Mouse (Mus musculus) splenic B cell, adult 2 months (primary cell): ENCODE measurements around the gene Hectd4.
A peak's percentile ranks its signal among the peaks of the same experiment; 100 is the strongest.

Source experiments
- DNase-seq: peaks from one replicate; pipeline ENCODE4 v3.0.0-alpha.2; 2011; ENCODE audit warnings: low read depth, low spot score
- H3K27me3 ChIP-seq: 2 replicates; pipeline ENCODE4 v1.6.1; 2012; ENCODE audit warnings: mild to moderate bottlenecking, low read length, moderate library complexity, mixed read lengths; ENCODE audit not compliant: control insufficient read depth, poor library complexity, insufficient read depth, severe bottlenecking
- H3K36me3 ChIP-seq: 2 replicates; pipeline ENCODE4 v1.6.1; 2012; ENCODE audit warnings: mild to moderate bottlenecking, low read length, moderate library complexity, mixed read lengths; ENCODE audit not compliant: control insufficient read depth, poor library complexity, insufficient read depth, severe bottlenecking

Hectd4 gene

GRCm38 (mm10) chr5:121219980-121220731, at the start of gene Hectd4:
Hectd4 (plus strand) TSS chr5:121220219.
- DNase-seq: peak; percentile 96
- no peaks in the 10 kb centered on the region; the same call in 1 of the 2 replicates for H3K27me3 ChIP-seq
- no peaks in the 10 kb centered on the region for H3K36me3 ChIP-seq

- H3K27me3 ChIP-seq: no peaks in the 10 kb centered on the region
- DNase-seq: peak; percentile 54
- 0 out of 2 replicates have a peak, but pooled peaks cover 2% of the 10 kb centered on the region for H3K36me3 ChIP-seq
Observed at GRCm38 (mm10) chr5:121172835-121173234, 47.2 kb upstream of the Hectd4 start.

- peak; percentile 34 for DNase-seq
- Histone ChIP-seq H3K27me3 (no peaks in the 10 kb centered on the region), H3K36me3 (no peaks in the 10 kb centered on the region)
Observed at GRCm38 (mm10) chr5:121179077-121179857, 40.8 kb upstream of the Hectd4 start.

GRCm38 (mm10) chr5:121183269-121183668, 36.8 kb upstream of the Hectd4 start:
- Histone ChIP-seq H3K36me3 (no peaks in the 10 kb centered on the region), H3K27me3 (no peaks in the 10 kb centered on the region)
- DNase-seq: peak; percentile 18

GRCm38 (mm10) chr5:121184375-121184774, 35.6 kb upstream of the Hectd4 start:
- H3K27me3 ChIP-seq: no peaks in the 10 kb centered on the region
- no peaks in the 10 kb centered on the region for H3K36me3 ChIP-seq
- DNase-seq: no peak

GRCm38 (mm10) chr5:121184945-121185551, 35.0 kb upstream of the Hectd4 start:
- DNase-seq: no peak
- H3K27me3 ChIP-seq: no peaks in the 10 kb centered on the region
- H3K36me3 ChIP-seq: no peaks in the 10 kb centered on the region

GRCm38 (mm10) chr5:121187580-121188001, 32.4 kb upstream of the Hectd4 start:
- H3K36me3 ChIP-seq: no peaks in the 10 kb centered on the region

GRCm38 (mm10) chr5:121188265-121188664, 31.8 kb upstream of the Hectd4 start:
- DNase-seq: no peak
- Histone ChIP-seq H3K27me3 (no peaks in the 10 kb centered on the region), H3K36me3 (no peaks in the 10 kb centered on the region)

More at GRCm38 (mm10) chr5:121187580-121188001, 32.4 kb upstream of the Hectd4 start:
- DNase-seq: no peak
- H3K27me3 ChIP-seq: no peaks in the 10 kb centered on the region

GRCm38 (mm10) chr5:121189182-121189581, 30.8 kb upstream of the Hectd4 start:
- no peak for DNase-seq

GRCm38 (mm10) chr5:121190210-121190835, 29.7 kb upstream of the Hectd4 start:
- no peaks in the 10 kb centered on the region for H3K27me3 ChIP-seq
- no peak for DNase-seq
- no peaks in the 10 kb centered on the region for H3K36me3 ChIP-seq

More at GRCm38 (mm10) chr5:121189182-121189581, 30.8 kb upstream of the Hectd4 start:
- no peaks in the 10 kb centered on the region for H3K36me3 ChIP-seq
- H3K27me3 ChIP-seq: no peaks in the 10 kb centered on the region

GRCm38 (mm10) chr5:121190836-121191583, 29.0 kb upstream of the Hectd4 start, which contains the start of gene Ptpn11:
Ptpn11 (minus strand) TSS chr5:121191397.
- DNase-seq: peak; percentile 86
- no peaks in the 10 kb centered on the region for H3K27me3 ChIP-seq
- H3K36me3 ChIP-seq: no peaks in the 10 kb centered on the region

- no peaks in the 10 kb centered on the region for H3K36me3 ChIP-seq
- no peaks in the 10 kb centered on the region for H3K27me3 ChIP-seq
- DNase-seq: no peak
Observed at GRCm38 (mm10) chr5:121191584-121191906, 28.5 kb upstream of the Hectd4 start.

- no peak for DNase-seq
- Histone ChIP-seq H3K27me3 (no peaks in the 10 kb centered on the region), H3K36me3 (no peaks in the 10 kb centered on the region)
Observed at GRCm38 (mm10) chr5:121194173-121194572, 25.8 kb upstream of the Hectd4 start.

GRCm38 (mm10) chr5:121196764-121197163, 23.3 kb upstream of the Hectd4 start:
- no peak for DNase-seq
- H3K36me3 ChIP-seq: no peaks in the 10 kb centered on the region

More at GRCm38 (mm10) chr5:121196764-121197163, 23.3 kb upstream of the Hectd4 start:
- no peaks in the 10 kb centered on the region for H3K27me3 ChIP-seq
